22 mouse cellular contexts compared by ENCODE assay signal in genomic region chr12:113987233-113987990, GRCm38 (mm10).
A peak's percentile ranks its signal among the peaks of the same experiment; 100 is the strongest.
DNase-seq lines count a peak whose midpoint lies in the region; ATAC-seq and TF ChIP-seq lines count a peak whose summit lies in the region.
"Had no signal": no experiment of that assay in that cellular context is flagged by ENCODE, and none has a peak within 500 bp of the region (broad histone marks: within the 10 kb centered on the region; RNA-seq: fewer than 3 reads in every experiment).

No protein-coding gene starts in this region.

- H3K9ac ChIP-seq in stomach, embryonic 15.5 days = no peak overlapping the region
- no peak overlapping the region for H3K9ac ChIP-seq in stomach, postnatal 0 days (ENCODE audit: low read length)
- no peak overlapping the region for H3K9ac ChIP-seq in kidney, embryonic 16.5 days (replicated peaks; ENCODE audit: low read length)
- H3K9ac ChIP-seq: embryonic facial prominence, embryonic 15.5 days; hindbrain, embryonic 12.5 days had no signal

- no peak overlapping the region for H3K27ac ChIP-seq in kidney, adult 2 months (ENCODE audit: insufficient read depth, low read depth, low read length)
- H3K27ac ChIP-seq in stomach, embryonic 15.5 days = no peak overlapping the region
- no peak overlapping the region for H3K27ac ChIP-seq in stomach, postnatal 0 days (replicated peaks)
- H3K27ac ChIP-seq in kidney, embryonic 16.5 days (ENCODE audit: low read length) = no peak overlapping the region
- H3K27ac ChIP-seq: embryonic facial prominence, embryonic 15.5 days; forebrain, embryonic 10.5 days; heart, embryonic 10.5 days; hindbrain, embryonic 12.5 days had no signal

- peak; percentile 98 for DNase-seq in kidney, adult 2 months
- DNase-seq in kidney, postnatal 4 days = no peak
- DNase-seq in stomach, postnatal 0 days (ENCODE audit: low spot score) = no peak
- peak; percentile 3 for DNase-seq in yolk sac, embryonic 10.5 days (ENCODE audit: low spot score)
- DNase-seq in c-Kit-positive CD71-positive TER-119-positive erythroid progenitor cells, embryonic 14.5 days (ENCODE audit: low spot score) = no peak
- DNase-seq in cerebellum, postnatal 25 days = no peak
- DNase-seq: adrenal gland, postnatal 14 days; cerebellum, adult 18-20 months; cerebellum, adult 9-11 months; embryo, embryonic 11 days; heart, adult 18-20 months; heart, postnatal 10 days; heart, postnatal 4 days had no signal

- H3K27me3 ChIP-seq in kidney, adult 2 months (replicated peaks; ENCODE audit: control insufficient read depth, insufficient read depth, low read length) = no peaks in the 10 kb centered on the region
- no peaks in the 10 kb centered on the region for H3K27me3 ChIP-seq in stomach, embryonic 15.5 days (replicated peaks)
- H3K27me3 ChIP-seq in stomach, postnatal 0 days (ENCODE audit: control insufficient read depth, insufficient read depth, low read length) = no peaks in the 10 kb centered on the region
- H3K27me3 ChIP-seq in kidney, embryonic 16.5 days (ENCODE audit: insufficient read depth, low read length) = no peaks in the 10 kb centered on the region
- H3K27me3 ChIP-seq: embryonic facial prominence, embryonic 15.5 days; hindbrain, embryonic 12.5 days had no signal

- no peak overlapping the region for H3K4me3 ChIP-seq in kidney, adult 2 months (ENCODE audit: insufficient read depth, low read depth, low read length)
- no peak overlapping the region for H3K4me3 ChIP-seq in stomach, embryonic 15.5 days (replicated peaks)
- no peak overlapping the region for H3K4me3 ChIP-seq in stomach, postnatal 0 days (ENCODE audit: low read depth, low read length)
- H3K4me3 ChIP-seq in kidney, embryonic 16.5 days (ENCODE audit: low read length) = no peak overlapping the region
- H3K4me3 ChIP-seq: embryonic facial prominence, embryonic 15.5 days; erythroblast, embryonic 14.5 days; forebrain, embryonic 10.5 days; heart, embryonic 10.5 days; hindbrain, embryonic 12.5 days had no signal

- no peak for TF ChIP-seq EP300 in stomach, postnatal 0 days (optimal IDR thresholded peaks at IDR 0.05)

- ATAC-seq in stomach, embryonic 15.5 days (ENCODE audit: insufficient read depth, low FRiP score, low read depth) = peak; percentile 75; the same call in 1 of the 2 replicates
- no peak for ATAC-seq in stomach, postnatal 0 days (ENCODE audit: low FRiP score, low TSS enrichment)
- ATAC-seq in kidney, embryonic 16.5 days (ENCODE audit: low FRiP score, low TSS enrichment) = 0 out of 2 replicates have a peak, but pooled peaks have one; percentile 46
- ATAC-seq: activated CD4-positive, CD25-positive, alpha-beta regulatory T cell, adult 4 months; forebrain, embryonic 14.5 days had no signal

- H3K4me1 ChIP-seq in kidney, adult 2 months (ENCODE audit: control insufficient read depth, insufficient read depth, low read length) = 0 out of 2 replicates have a peak, but pooled peaks cover 2% of the 10 kb centered on the region
- no peaks in the 10 kb centered on the region for H3K4me1 ChIP-seq in stomach, embryonic 15.5 days
- H3K4me1 ChIP-seq in stomach, postnatal 0 days (replicated peaks; ENCODE audit: control insufficient read depth, insufficient read depth) = no peaks in the 10 kb centered on the region
- no peaks in the 10 kb centered on the region for H3K4me1 ChIP-seq in kidney, embryonic 16.5 days (ENCODE audit: insufficient read depth, low read length)
- H3K4me1 ChIP-seq: embryonic facial prominence, embryonic 15.5 days; forebrain, embryonic 10.5 days; heart, embryonic 10.5 days; hindbrain, embryonic 12.5 days had no signal

- H3K36me3 ChIP-seq in kidney, adult 2 months (ENCODE audit: control insufficient read depth, insufficient read depth, low read length) = no peaks in the 10 kb centered on the region
- no peaks in the 10 kb centered on the region for H3K36me3 ChIP-seq in stomach, embryonic 15.5 days
- no peaks in the 10 kb centered on the region for H3K36me3 ChIP-seq in stomach, postnatal 0 days (ENCODE audit: control insufficient read depth, insufficient read depth, low read length)
- H3K36me3 ChIP-seq in kidney, embryonic 16.5 days (ENCODE audit: insufficient read depth, low read length) = no peaks in the 10 kb centered on the region
- H3K36me3 ChIP-seq: embryonic facial prominence, embryonic 15.5 days; forebrain, embryonic 10.5 days; heart, embryonic 10.5 days; hindbrain, embryonic 12.5 days had no signal

- no peak for TF ChIP-seq CTCF in kidney, adult 2 months (conservative IDR thresholded peaks at IDR 0.05; ENCODE audit: insufficient read depth, insufficient read length, low read depth, low read length)
- TF ChIP-seq CTCF in stomach, postnatal 0 days (IDR thresholded peaks at IDR 0.05; ENCODE audit: low read depth) = no peak

- no peak overlapping the region for H3K4me2 ChIP-seq in stomach, embryonic 15.5 days
- H3K4me2 ChIP-seq in stomach, postnatal 0 days (replicated peaks; ENCODE audit: low read depth) = no peak overlapping the region
- no peak overlapping the region for H3K4me2 ChIP-seq in kidney, embryonic 16.5 days (replicated peaks; ENCODE audit: low read depth, low read length)
- H3K4me2 ChIP-seq: embryonic facial prominence, embryonic 15.5 days; hindbrain, embryonic 12.5 days had no signal

- WGBS in kidney, adult 2 months = 43% methylated on average over 5 of the region's 5 CpGs
- whole genome bisulfite sequencing in stomach, embryonic 15.5 days = 67% methylated on average over 5 of the region's 5 CpGs
- WGBS in stomach, postnatal 0 days = 64% methylated on average over 5 of the region's 5 CpGs
- 62% methylated on average over 5 of the region's 5 CpGs for WGBS in kidney, embryonic 16.5 days

- no peaks in the 10 kb centered on the region for H3K9me3 ChIP-seq in stomach, embryonic 15.5 days
- no peaks in the 10 kb centered on the region for H3K9me3 ChIP-seq in stomach, postnatal 0 days (ENCODE audit: control insufficient read depth, low read length)
- H3K9me3 ChIP-seq in kidney, embryonic 16.5 days (ENCODE audit: low read length) = no peaks in the 10 kb centered on the region
- H3K9me3 ChIP-seq: embryonic facial prominence, embryonic 15.5 days; heart, embryonic 10.5 days had no signal

- TF ChIP-seq POLR2A in kidney, adult 2 months (IDR thresholded peaks at IDR 0.05; ENCODE audit: low read depth, low read length) = no peak

Comparison
In these comparisons a context has a peak if more than half of its experiments do, and no peak if none do; other contexts are left out.
1. DNase-seq: peak in kidney, adult 2 months (single experiment) and yolk sac, embryonic 10.5 days (single experiment); none in kidney, postnatal 4 days (0 of 2), stomach, postnatal 0 days (single experiment), c-Kit-positive CD71-positive TER-119-positive erythroid progenitor cells, embryonic 14.5 days (single experiment) and cerebellum, postnatal 25 days (0 of 2).